Mouse (Mus musculus) layer of hippocampus, adult 18-20 months (tissue): ENCODE measurements around the gene Zfp345. TPM values are rescaled to one million over a fixed set of nuclear protein-coding genes. Genes with fewer than 3 reads are reported as not detected.
"Not testable (repeated sequence)": the region's sequence is repeated elsewhere in the genome, so short reads cannot be mapped to it uniquely, and the experiment has no call there.

ENCODE experiments used
- DNase-seq, 2 experiments: peaks; one replicate each; pipeline ENCODE4 v3.0.0; 2022; ENCODE audit warnings: low spot score in 2 of 2
- long read RNA-seq: library from polyadenylated mRNA; stranded (forward); transcript quantifications from one replicate; pipeline ENCODE4 v2.0.0, GENCODE M21; 2021
- total RNA-seq, 2 experiments: library from RNA; stranded (reverse); gene quantifications; 2 replicates each; pipeline ENCODE4 v1.2.3; 2021

The Zfp345 gene
- under 1 TPM; 0.25 to 0.67 TPM for total RNA-seq
- long read RNA-seq, result 0 reads

DNA sequence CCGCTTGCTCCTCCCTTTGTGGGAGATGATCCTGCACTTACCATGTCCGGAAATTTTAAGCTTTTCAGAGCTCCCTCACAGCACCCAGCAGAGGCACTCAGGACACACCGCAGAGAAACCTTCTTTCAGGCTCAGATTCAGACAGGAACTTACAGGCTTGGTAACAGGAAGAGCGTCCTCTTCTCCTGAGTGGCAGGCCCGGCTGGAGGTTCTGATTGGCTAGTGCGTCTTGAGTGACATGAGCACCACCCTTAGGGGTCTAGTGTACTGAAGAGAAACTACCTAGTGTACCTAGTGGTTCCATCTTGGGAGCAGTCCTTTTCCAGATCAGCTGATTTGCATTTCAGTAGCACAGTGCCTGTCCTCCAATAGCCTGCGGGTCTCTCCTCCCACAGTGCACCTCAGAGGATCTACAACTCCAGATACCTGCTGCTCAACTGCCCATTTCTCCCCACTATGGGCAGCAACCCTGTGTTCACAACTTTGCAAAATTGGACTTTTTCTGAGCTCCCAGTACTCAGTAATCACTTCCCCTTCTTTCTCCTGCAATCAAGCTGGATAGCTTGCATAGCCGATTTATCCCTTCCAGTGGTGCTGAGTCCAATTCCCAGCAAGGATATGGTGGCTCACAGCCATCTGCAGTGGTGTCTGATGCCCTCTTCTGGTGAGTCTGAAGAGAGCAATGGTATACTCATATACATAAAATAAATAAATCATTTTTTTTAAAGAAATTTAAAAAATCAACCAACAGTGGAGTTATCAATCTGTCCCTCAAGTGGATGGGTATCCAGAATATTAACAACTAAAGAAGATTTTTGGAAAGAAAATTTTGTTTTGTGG lies at the start of gene Zfp345:
Zfp345 (minus strand) TSS at position 153 of the 840 bp plus-strand sequence.
- not testable (repeated sequence) for DNase-seq

DNA sequence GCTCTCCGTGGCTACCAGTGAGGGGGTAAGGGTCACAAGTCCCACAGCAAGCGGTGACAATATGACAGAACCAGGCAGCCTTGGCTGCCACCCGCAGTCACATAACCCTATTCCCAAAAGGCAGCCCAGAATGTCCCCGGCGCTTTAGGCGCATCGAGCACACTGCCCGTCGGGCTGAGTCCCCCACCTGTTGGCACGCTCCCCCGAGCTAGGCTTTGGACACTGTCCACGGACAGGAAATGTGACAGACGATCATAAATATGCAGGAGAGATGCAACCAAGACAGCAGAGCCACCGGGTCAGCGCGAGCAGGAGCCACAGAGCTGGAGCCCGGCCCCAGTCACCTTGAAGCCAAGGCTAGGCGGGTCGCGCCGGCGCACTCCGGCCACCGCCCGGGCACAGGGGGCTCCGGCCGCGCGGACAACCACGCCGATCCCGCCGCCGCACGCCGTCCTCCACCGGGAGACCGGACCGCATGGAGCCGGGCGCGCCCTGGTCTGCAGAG lies 40.9 kb upstream of the Zfp345 start:
- DNase-seq, result no peak

DNA sequence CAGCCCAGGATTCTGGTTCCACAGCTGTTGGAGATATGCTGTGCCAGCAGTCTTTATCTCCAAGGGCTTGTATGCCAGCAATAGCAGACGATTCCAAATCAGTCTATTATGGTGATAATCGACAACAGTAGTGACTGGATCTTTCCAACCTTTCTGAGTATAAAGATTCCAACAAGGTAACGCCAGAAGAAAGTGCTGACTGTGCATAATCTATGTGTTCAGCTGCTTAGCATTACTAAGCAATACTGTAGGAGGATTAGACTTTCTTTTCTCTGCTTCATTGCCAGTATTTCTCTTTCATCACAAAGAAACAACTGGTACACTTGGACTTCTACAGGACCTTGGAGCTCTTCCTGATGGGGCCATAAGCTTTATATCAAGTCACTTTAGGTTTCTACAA lies 27.9 kb upstream of the Zfp345 start:
- DNase-seq, result no peak

- not testable (repeated sequence) for DNase-seq
These were observed 15.5 kb upstream of the Zfp345 start for GRCm38 (mm10) chr2:150500124-150500973.

DNA sequence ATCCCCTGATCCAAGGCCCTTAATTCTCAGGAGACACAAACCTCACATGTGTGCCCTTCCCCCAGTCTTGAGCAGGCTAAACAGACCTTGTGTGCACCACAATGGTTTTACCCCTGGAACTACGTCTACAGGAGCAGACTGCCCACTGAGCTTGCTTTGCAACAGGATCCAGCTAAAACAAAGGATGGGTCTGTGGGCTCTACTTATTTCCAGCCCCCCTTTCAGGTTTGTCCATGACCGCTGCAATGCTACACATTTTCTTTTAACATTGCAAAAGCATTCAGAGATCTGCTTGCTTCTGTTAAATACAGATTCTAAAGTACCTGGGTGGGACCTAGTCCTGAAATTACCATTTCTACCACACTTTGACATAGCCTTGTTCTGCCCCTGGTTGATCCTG lies 8.1 kb upstream of the Zfp345 start:
- DNase-seq, result no peak

GRCm38 (mm10) chr2:150451180-150451919 lies 33.5 kb downstream of the Zfp345 start, which contains the start of gene Zfp442:
Gene Zfp442, minus strand, starts transcription at chr2:150451486.
- DNase-seq, result peak; percentile 70 to 82

GRCm38 (mm10) chr2:150439084-150439483 lies 45.8 kb downstream of the Zfp345 start:
- DNase-seq, result not testable (repeated sequence)

Other genes with a start within 250 kb of the Zfp345 start
- 1 to 10 TPM; 7.6 to 7.9 TPM for gene Gm21994, start 229.5 kb downstream of the Zfp345 start, total RNA-seq
- gene Gm14124, start 227.6 kb downstream of the Zfp345 start, total RNA-seq, result under 1 TPM; 0.15 to 0.22 TPM
- gene Gm10130, start 161.4 kb downstream of the Zfp345 start, total RNA-seq, result not detected
- gene 3300002I08Rik, start 122.3 kb downstream of the Zfp345 start, total RNA-seq, result 1 to 10 TPM; 7.5 to 9.6 TPM
- 1 to 10 TPM; 7.9 to 9.4 TPM for gene Zfp442, start 33.6 kb downstream of the Zfp345 start, total RNA-seq
- gene Cst7, start 85.3 kb upstream of the Zfp345 start, total RNA-seq, result under 1 TPM in 1 of 2 experiments, not detected in 1; 0.77 TPM
- 10 to 100 TPM; 52.6 to 53.3 TPM for gene Apmap, start 123.5 kb upstream of the Zfp345 start, total RNA-seq
- gene Acss1, start 183.4 kb upstream of the Zfp345 start, total RNA-seq, result 10 to 100 TPM; 23.7 to 25.7 TPM
- not detected for gene Vsx1, start 204.3 kb upstream of the Zfp345 start, total RNA-seq